In the genomic region with DNA sequence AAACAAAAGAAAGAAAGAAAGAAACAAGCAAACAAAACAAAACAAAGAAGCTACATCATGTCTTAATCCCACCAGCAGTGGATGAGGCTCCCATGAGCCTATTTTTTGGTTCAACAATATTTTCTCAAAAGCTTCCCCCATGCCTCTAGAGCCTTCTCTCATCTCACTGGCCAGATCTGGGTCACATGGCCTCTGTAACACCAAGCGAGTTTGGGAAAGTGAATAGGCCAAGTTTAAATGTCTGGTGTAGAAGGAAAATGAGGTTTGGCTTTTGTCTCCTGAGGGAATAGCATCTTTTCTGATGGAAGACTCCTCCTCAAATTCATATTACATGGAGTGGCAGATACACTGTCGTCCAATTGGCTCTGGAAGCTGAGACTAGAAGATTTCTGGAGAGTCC, we compare ENCODE assay signal across 21 mouse cellular contexts.
A peak's percentile ranks its signal among the peaks of the same experiment; 100 is the strongest.
DNase-seq lines count a peak whose midpoint lies in the region; ATAC-seq and TF ChIP-seq lines count a peak whose summit lies in the region.
"Had no signal": no experiment of that assay in that cellular context is flagged by ENCODE, and none has a peak within 500 bp of the region (broad histone marks: within the 10 kb centered on the region; RNA-seq: fewer than 3 reads in every experiment).

No protein-coding gene starts in this region.

- H3K27ac ChIP-seq in hindbrain, embryonic 13.5 days: peak overlapping the region; percentile 64; the same call in 1 of the 2 replicates
- H3K27ac ChIP-seq in hindbrain, embryonic 16.5 days (ENCODE audit: low read depth, low read length): no peak overlapping the region
- no peak overlapping the region for H3K27ac ChIP-seq in CH12.LX (ENCODE audit: insufficient read depth, low read depth)
- no peak overlapping the region for H3K27ac ChIP-seq in forebrain, embryonic 14.5 days (ENCODE audit: low read depth, low read length)

- no peak for TF ChIP-seq EP300 in CH12.LX (IDR thresholded peaks at IDR 0.05; ENCODE audit: low read length)

- no peaks in the 10 kb centered on the region for H3K79me3 ChIP-seq in C2C12 (ENCODE audit: low read depth)

- H3K27me3 ChIP-seq in hindbrain, embryonic 13.5 days: no peaks in the 10 kb centered on the region
- H3K27me3 ChIP-seq in hindbrain, embryonic 16.5 days (replicated peaks; ENCODE audit: control insufficient read depth, insufficient read depth, low read length): no peaks in the 10 kb centered on the region
- H3K27me3 ChIP-seq in C2C12 (ENCODE audit: control insufficient read depth, insufficient read depth, insufficient read length): no peaks in the 10 kb centered on the region
- no peaks in the 10 kb centered on the region for H3K27me3 ChIP-seq in CH12.LX (replicated peaks)
- no peaks in the 10 kb centered on the region for H3K27me3 ChIP-seq in myocyte (ENCODE audit: control insufficient read depth, insufficient read depth, insufficient read length)
- no peaks in the 10 kb centered on the region for H3K27me3 ChIP-seq in forebrain, embryonic 14.5 days (replicated peaks; ENCODE audit: control insufficient read depth, insufficient read depth, low read length)
- H3K27me3 ChIP-seq: Patski had no signal

- in situ Hi-C loops in CH12.LX (cut with MboI; ENCODE audit: low pct_ligation_motif_present, low pct_unique_long_range_greater_than_20kb, low sequenced_read_pairs): no loop called here

- no peak for TF ChIP-seq RAD21 in CH12.LX (IDR thresholded peaks at IDR 0.05; ENCODE audit: low read depth, low read length)

- no peak overlapping the region for H3K9ac ChIP-seq in hindbrain, embryonic 13.5 days
- H3K9ac ChIP-seq in hindbrain, embryonic 16.5 days (ENCODE audit: low read depth, low read length): no peak overlapping the region
- H3K9ac ChIP-seq in CH12.LX (ENCODE audit: insufficient read depth, low read depth): no peak overlapping the region
- H3K9ac ChIP-seq in forebrain, embryonic 14.5 days (ENCODE audit: low read length): no peak overlapping the region

- H3K9me3 ChIP-seq in hindbrain, embryonic 13.5 days: no peaks in the 10 kb centered on the region
- H3K9me3 ChIP-seq in hindbrain, embryonic 16.5 days (ENCODE audit: control insufficient read depth, low read length): no peaks in the 10 kb centered on the region
- H3K9me3 ChIP-seq in CH12.LX (replicated peaks; ENCODE audit: low read length): no peaks in the 10 kb centered on the region
- H3K9me3 ChIP-seq in forebrain, embryonic 14.5 days (replicated peaks; ENCODE audit: control insufficient read depth, low read length): no peaks in the 10 kb centered on the region
- H3K9me3 ChIP-seq: G1E had no signal

- H3K36me3 ChIP-seq in hindbrain, embryonic 13.5 days: no peaks in the 10 kb centered on the region
- no peaks in the 10 kb centered on the region for H3K36me3 ChIP-seq in hindbrain, embryonic 16.5 days (ENCODE audit: control insufficient read depth, insufficient read depth, low read length)
- H3K36me3 ChIP-seq in C2C12 (ENCODE audit: control insufficient read depth, insufficient read depth) (no peaks in the 10 kb centered on the region), CH12.LX (replicated peaks in 1 of 2; ENCODE audit: control insufficient read depth in 1 of 2, insufficient read depth in 1 of 2, low read length in 1 of 2) (no peaks in the 10 kb centered on the region), myocyte (ENCODE audit: control insufficient read depth, insufficient read depth) (no peaks in the 10 kb centered on the region)
- H3K36me3 ChIP-seq in forebrain, embryonic 14.5 days (ENCODE audit: control insufficient read depth, insufficient read depth, low read length): no peaks in the 10 kb centered on the region
- H3K36me3 ChIP-seq: G1E had no signal

- dilution Hi-C loops in CH12.LX (cut with MboI; ENCODE audit: extremely low pct_ligation_motif_present, extremely low pct_unique_long_range_greater_than_20kb, low sequenced_read_pairs): no loop called here

- H3K79me2 ChIP-seq in C2C12 (ENCODE audit: control insufficient read depth, insufficient read depth) (no peaks in the 10 kb centered on the region), CH12.LX (replicated peaks; ENCODE audit: control insufficient read depth, extremely low read depth, insufficient read depth, poor library complexity, severe bottlenecking) (no peaks in the 10 kb centered on the region), myocyte (ENCODE audit: control insufficient read depth, insufficient read depth) (no peaks in the 10 kb centered on the region)

- no peak for DNase-seq in CH12.LX (ENCODE audit: extremely low read depth)
- DNase-seq in lung, adult 18-20 months: no peak
- DNase-seq in forebrain, embryonic 14.5 days (ENCODE audit: low spot score): no peak
- DNase-seq in cerebellum, postnatal 36 days: no peak
- DNase-seq: adrenal gland, adult 2 months; adrenal gland, adult 8-10 months; adrenal gland, postnatal 10 days; adrenal gland, postnatal 14 days; adrenal gland, postnatal 25 days; adrenal gland, postnatal 36 days; B cell, adult 2 months; cerebellum, adult 11 months; cerebellum, adult 11-12 months; cerebellum, adult 18-20 months; cerebellum, adult 2 months had no signal

- WGBS in hindbrain, embryonic 13.5 days: 83% methylated on average over 2 of the region's 2 CpGs
- WGBS in hindbrain, embryonic 16.5 days: 78% methylated on average over 2 of the region's 2 CpGs
- 81% methylated on average over 2 of the region's 2 CpGs for WGBS in forebrain, embryonic 14.5 days

- peaks cover 23% of the 10 kb centered on the region for H3K4me1 ChIP-seq in hindbrain, embryonic 13.5 days (replicated peaks)
- no peaks in the 10 kb centered on the region for H3K4me1 ChIP-seq in hindbrain, embryonic 16.5 days (ENCODE audit: control insufficient read depth, insufficient read depth, low read depth, low read length)
- H3K4me1 ChIP-seq in CH12.LX (ENCODE audit: control insufficient read depth in 1 of 2, insufficient read depth in 2 of 2): peaks cover 3 to 5% of the 10 kb centered on the region in 2 experiments; a peak in 2 of 4 replicates
- H3K4me1 ChIP-seq in forebrain, embryonic 14.5 days (ENCODE audit: control insufficient read depth, insufficient read depth, low read length): peaks cover 18% of the 10 kb centered on the region

- TF ChIP-seq CTCF in C2C12 (IDR thresholded peaks at IDR 0.05; ENCODE audit: control insufficient read depth, insufficient read depth, insufficient read length) (no peak), CH12.LX (conservative IDR thresholded peaks at IDR 0.05 in 1 of 2, IDR thresholded peaks at IDR 0.05 in 1 of 2; ENCODE audit: low read depth in 2 of 2, low read length in 2 of 2) (no peak)

- ATAC-seq in hindbrain, embryonic 13.5 days (ENCODE audit: low FRiP score): no peak
- no peak for ATAC-seq in hindbrain, embryonic 16.5 days
- ATAC-seq in forebrain, embryonic 14.5 days: no peak

- H3K4me3 ChIP-seq in hindbrain, embryonic 13.5 days: no peak overlapping the region
- H3K4me3 ChIP-seq in hindbrain, embryonic 16.5 days (ENCODE audit: low read length): no peak overlapping the region
- H3K4me3 ChIP-seq in C2C12 (ENCODE audit: insufficient read depth, poor library complexity, severe bottlenecking) (no peak overlapping the region), CH12.LX (replicated peaks in 1 of 3; ENCODE audit: low read depth in 2 of 3, low read length in 2 of 3, poor library complexity in 1 of 3) (no peak overlapping the region), myocyte (no peak overlapping the region)
- H3K4me3 ChIP-seq in forebrain, embryonic 14.5 days (ENCODE audit: low read depth, low read length): no peak overlapping the region

- no peak for TF ChIP-seq POLR2A in CH12.LX (IDR thresholded peaks at IDR 0.05; ENCODE audit: low read depth, low read length)
- TF ChIP-seq POLR2A in myocyte (IDR thresholded peaks at IDR 0.05; ENCODE audit: insufficient read length, low read depth): no peak

- no peak overlapping the region for H3K4me2 ChIP-seq in hindbrain, embryonic 13.5 days
- H3K4me2 ChIP-seq in hindbrain, embryonic 16.5 days (ENCODE audit: low read length): no peak overlapping the region
- H3K4me2 ChIP-seq in CH12.LX (ENCODE audit: insufficient read depth, low read depth, poor library complexity, severe bottlenecking) (no peak overlapping the region), myocyte (ENCODE audit: low read depth) (peak overlapping the region; percentile 57)
- no peak overlapping the region for H3K4me2 ChIP-seq in forebrain, embryonic 14.5 days (ENCODE audit: low read length)

- H3ac ChIP-seq in C2C12 (ENCODE audit: control insufficient read depth, insufficient read length, low read depth) (no peak overlapping the region), myocyte (ENCODE audit: control insufficient read depth, insufficient read length) (no peak overlapping the region)

TF ChIP-seq in C2C12, 6 proteins besides CTCF, POLR2A, EP300 and RAD21:
- TF ChIP-seq MAX (IDR thresholded peaks at IDR 0.05): no peak
- peak; percentile 73 for TF ChIP-seq USF1 (IDR thresholded peaks at IDR 0.05; ENCODE audit: low read depth)

TF ChIP-seq in CH12.LX, 34 proteins besides CTCF, POLR2A, EP300 and RAD21:
- TF ChIP-seq USF1 (IDR thresholded peaks at IDR 0.05; ENCODE audit: low read depth, low read length) (0 out of 2 replicates have a peak, but pooled peaks have one; percentile 2), IRF4 (IDR thresholded peaks at IDR 0.05; ENCODE audit: low read depth, low read length) (no peak)

TF ChIP-seq in myocyte, 11 proteins besides CTCF, POLR2A, EP300 and RAD21:
- no peak for TF ChIP-seq REST (IDR thresholded peaks at IDR 0.05; ENCODE audit: insufficient read depth, insufficient read length)
- TF ChIP-seq USF1 (IDR thresholded peaks at IDR 0.05; ENCODE audit: low read depth): peak; percentile 70
- no peak for TF ChIP-seq CEBPB (IDR thresholded peaks at IDR 0.05; ENCODE audit: insufficient read depth, poor library complexity, severe bottlenecking)
- TF ChIP-seq MAX (IDR thresholded peaks at IDR 0.05; ENCODE audit: low read depth): no peak
- no peak for TF ChIP-seq MYOD1 (IDR thresholded peaks at IDR 0.05; ENCODE audit: control insufficient read depth in 1 of 3, insufficient read length in 2 of 3, low read depth in 2 of 3)
- no peak for TF ChIP-seq POLR2AphosphoS2 (IDR thresholded peaks at IDR 0.05; ENCODE audit: insufficient read length, low read depth)
- TF ChIP-seq SRF (IDR thresholded peaks at IDR 0.05; ENCODE audit: control insufficient read depth, insufficient read length, low read depth): no peak
- TF ChIP-seq TCF3 (IDR thresholded peaks at IDR 0.05; ENCODE audit: insufficient read length, low read depth): no peak
TF ChIP-seq in myocyte: peak in this region for 1.
